Mouse (Mus musculus): Measurements from ENCODE around the gene Slfn5.

DNA sequence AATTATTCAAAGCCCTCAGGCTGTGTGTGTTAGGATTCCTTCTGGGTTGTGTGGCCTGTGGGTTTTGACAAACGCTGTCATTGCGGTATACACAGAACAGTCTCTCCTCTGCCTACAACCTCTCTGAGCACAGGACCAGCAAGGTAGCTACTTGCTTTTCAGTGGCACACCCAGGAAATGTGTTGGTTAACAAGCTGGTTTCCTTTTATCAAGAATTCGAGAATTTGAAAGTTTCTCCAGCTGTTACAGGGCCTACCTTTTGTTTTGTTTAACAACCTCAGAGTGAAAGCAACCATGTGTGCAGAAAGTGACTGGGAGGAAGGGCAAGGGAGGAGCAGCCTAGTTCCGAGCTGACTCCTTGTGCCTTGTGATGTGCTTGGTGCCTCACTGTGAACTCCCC lies 3.7 kb upstream of the Slfn5 start:
- TF ChIP-seq EP300 (optimal IDR thresholded peaks at IDR 0.05) (no peak), CTCF (IDR thresholded peaks at IDR 0.05; ENCODE audit: low read depth) (no peak)

Measured in stomach, postnatal 0 days (tissue).